In the genomic region with DNA sequence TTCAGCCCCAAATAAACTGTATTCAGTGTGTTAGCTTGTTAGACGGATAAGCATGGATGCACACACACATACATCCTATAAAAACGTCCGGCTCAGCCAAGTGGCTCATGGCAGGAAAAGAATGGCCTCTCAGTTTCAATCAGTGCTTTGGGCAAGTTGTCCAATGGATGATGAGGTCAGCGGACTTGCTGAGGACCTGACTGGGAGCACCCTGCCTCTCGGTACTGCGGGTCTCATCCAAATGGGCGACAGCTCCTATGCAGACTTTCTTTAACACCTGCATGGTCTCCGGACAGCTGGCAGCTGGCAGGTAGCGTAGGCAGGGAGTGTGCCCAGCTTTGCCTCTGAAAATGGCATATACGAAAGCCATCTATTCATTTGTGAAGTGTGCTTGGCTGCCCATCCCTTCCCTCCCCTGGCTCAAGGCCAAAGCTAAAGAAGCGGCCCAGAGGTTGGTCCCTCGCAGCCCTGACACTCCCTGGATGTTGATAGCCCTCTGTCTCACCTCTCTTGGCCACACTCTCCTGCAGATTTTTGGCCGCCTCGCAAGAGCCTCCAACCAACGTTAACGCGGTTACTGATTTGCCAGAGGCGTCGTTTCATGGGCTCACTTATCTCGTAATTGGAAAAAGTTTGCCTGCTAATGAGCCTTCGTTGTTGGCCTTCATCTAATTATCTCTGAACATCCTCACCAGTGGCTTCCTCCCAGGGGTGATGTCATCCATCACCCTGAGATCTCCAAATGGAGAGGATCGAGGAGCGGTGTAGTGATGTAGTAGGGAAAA, we compare ENCODE assay signal across 19 mouse cellular contexts.
A peak's percentile ranks its signal among the peaks of the same experiment; 100 is the strongest.
DNase-seq lines count a peak whose midpoint lies in the region; ATAC-seq and TF ChIP-seq lines count a peak whose summit lies in the region.
"Had no signal": no experiment of that assay in that cellular context is flagged by ENCODE, and none has a peak within 500 bp of the region (broad histone marks: within the 10 kb centered on the region; RNA-seq: fewer than 3 reads in every experiment).

No protein-coding gene starts in this region.

- no peaks in the 10 kb centered on the region for H3K27me3 ChIP-seq in heart, adult 2 months (ENCODE audit: control insufficient read depth, insufficient read depth, low read length)
- H3K27me3 ChIP-seq in midbrain, embryonic 10.5 days (ENCODE audit: low read depth, poor library complexity, severe bottlenecking): 0 out of 2 replicates have a peak, but pooled peaks cover 1% of the 10 kb centered on the region
- no peaks in the 10 kb centered on the region for H3K27me3 ChIP-seq in midbrain, embryonic 14.5 days (ENCODE audit: control insufficient read depth, insufficient read depth, low read length)
- H3K27me3 ChIP-seq: heart, embryonic 12.5 days; limb, embryonic 13.5 days had no signal

- H3K36me3 ChIP-seq in heart, adult 2 months (ENCODE audit: control insufficient read depth, insufficient read depth, low read length): no peaks in the 10 kb centered on the region
- 0 out of 2 replicates have a peak, but pooled peaks cover 7% of the 10 kb centered on the region for H3K36me3 ChIP-seq in midbrain, embryonic 10.5 days
- H3K36me3 ChIP-seq in midbrain, embryonic 14.5 days (ENCODE audit: control insufficient read depth, insufficient read depth, low read length): no peaks in the 10 kb centered on the region
- H3K36me3 ChIP-seq: heart, embryonic 12.5 days; limb, embryonic 13.5 days had no signal

- 58% methylated on average over 23 of the region's 23 CpGs for WGBS in heart, adult 2 months
- WGBS in midbrain, embryonic 10.5 days: 90% methylated on average over 23 of the region's 23 CpGs
- WGBS in midbrain, embryonic 14.5 days: 75% methylated on average over 23 of the region's 23 CpGs

- no peak for ATAC-seq in midbrain, embryonic 14.5 days (ENCODE audit: low FRiP score, low TSS enrichment)
- ATAC-seq: CD4-positive, CD25-positive, alpha-beta regulatory T cell, adult 4 months; intestine, postnatal 0 days had no signal

- TF ChIP-seq EP300 in heart, adult 2 months (IDR thresholded peaks at IDR 0.05; ENCODE audit: insufficient read depth, low read depth, low read length): no peak

- intact Hi-C loops in heart, postnatal 10 days (cut with DNase I): no loop called here
- intact Hi-C loops in heart, adult 2 months (cut with DNase I): no loop called here

- DNase-seq in adrenal gland, adult (ENCODE audit: inconsistent age in 2 of 2, low spot score in 1 of 2): peak; percentile 34 to 56
- no peak for DNase-seq in adrenal gland, postnatal 4 days (ENCODE audit: low spot score in 2 of 2)
- peak; percentile 16 to 19 for DNase-seq in heart, postnatal 10 days
- no peak for DNase-seq in heart, adult 2 months
- DNase-seq in midbrain, embryonic 10.5 days (ENCODE audit: low spot score): no peak
- DNase-seq in midbrain, embryonic 14.5 days: no peak
- DNase-seq in brain, embryonic 14.5 days (ENCODE audit: low read depth): peak; percentile 85
- no peak for DNase-seq in thymus, adult 18-20 months
- DNase-seq: cerebellum, postnatal 25 days; gastrocnemius, postnatal 36 days; right cerebral cortex, adult 18-20 months; spleen, adult 18-20 months; thymus, adult 2 months had no signal

- H3K4me2 ChIP-seq in midbrain, embryonic 14.5 days (ENCODE audit: low read length): no peak overlapping the region
- H3K4me2 ChIP-seq: heart, embryonic 12.5 days; limb, embryonic 13.5 days had no signal

- no peak overlapping the region for H3K9ac ChIP-seq in heart, adult 2 months (ENCODE audit: low read depth, low read length)
- no peak overlapping the region for H3K9ac ChIP-seq in midbrain, embryonic 14.5 days (replicated peaks; ENCODE audit: low read length)
- H3K9ac ChIP-seq: heart, embryonic 12.5 days; limb, embryonic 13.5 days; liver, embryonic 14.5 days had no signal

- no peaks in the 10 kb centered on the region for H3K4me1 ChIP-seq in heart, adult 2 months (ENCODE audit: control insufficient read depth, insufficient read depth, low read length)
- peaks cover 45% of the 10 kb centered on the region for H3K4me1 ChIP-seq in midbrain, embryonic 10.5 days
- H3K4me1 ChIP-seq in midbrain, embryonic 14.5 days (ENCODE audit: control insufficient read depth, insufficient read depth, low read length): peaks cover 44% of the 10 kb centered on the region

- H3K79me2 ChIP-seq in heart, adult 2 months (replicated peaks; ENCODE audit: control insufficient read depth, insufficient read depth, low read length): no peaks in the 10 kb centered on the region

- H3K9me3 ChIP-seq in midbrain, embryonic 10.5 days (replicated peaks): peaks cover 10% of the 10 kb centered on the region
- H3K9me3 ChIP-seq in midbrain, embryonic 14.5 days (ENCODE audit: control insufficient read depth, low read length): peaks cover 7% of the 10 kb centered on the region

- no peak for TF ChIP-seq POLR2A in heart, adult 2 months (IDR thresholded peaks at IDR 0.05; ENCODE audit: insufficient read depth, low read depth, low read length)
- no peak for TF ChIP-seq POLR2A in brain, embryonic 14.5 days (IDR thresholded peaks at IDR 0.05; ENCODE audit: borderline replicate concordance, extremely low read depth, insufficient read depth, insufficient read length, poor library complexity, severe bottlenecking)

- no peak overlapping the region for H3K27ac ChIP-seq in heart, adult 2 months
- 0 out of 2 replicates have a peak overlapping the region, but pooled peaks have one; percentile 17 for H3K27ac ChIP-seq in midbrain, embryonic 10.5 days (replicated peaks)
- no peak overlapping the region; the same call in 1 of the 2 replicates for H3K27ac ChIP-seq in midbrain, embryonic 14.5 days (replicated peaks; ENCODE audit: low read depth, low read length)
- H3K27ac ChIP-seq: kidney, postnatal 0 days; limb, embryonic 13.5 days; liver, embryonic 14.5 days had no signal

- no peak for TF ChIP-seq CTCF in heart, adult 2 months (IDR thresholded peaks at IDR 0.05)
- TF ChIP-seq CTCF in brain, embryonic 14.5 days (IDR thresholded peaks at IDR 0.05; ENCODE audit: borderline replicate concordance, extremely low read depth, insufficient read depth, insufficient read length): no peak

- H3K4me3 ChIP-seq in heart, adult 2 months: no peak overlapping the region
- no peak overlapping the region for H3K4me3 ChIP-seq in midbrain, embryonic 10.5 days
- H3K4me3 ChIP-seq in midbrain, embryonic 14.5 days (replicated peaks; ENCODE audit: low read depth, low read length): no peak overlapping the region
- H3K4me3 ChIP-seq: heart, embryonic 12.5 days; limb, embryonic 13.5 days had no signal

Comparison
In these comparisons a context has a peak if more than half of its experiments do, and no peak if none do; other contexts are left out.
1. DNase-seq: peak in adrenal gland, adult (2 of 2), heart, postnatal 10 days (2 of 2) and brain, embryonic 14.5 days (single experiment); none in adrenal gland, postnatal 4 days (0 of 2), heart, adult 2 months (0 of 2), midbrain, embryonic 10.5 days (single experiment), midbrain, embryonic 14.5 days (single experiment) and thymus, adult 18-20 months (0 of 2).